Mouse (Mus musculus) B cell, adult 2 months (primary cell): ENCODE results near the gene Chmp6.

ENCODE experiments used
- DNase-seq, 2 experiments: peaks; one replicate each; pipeline ENCODE4 v3.0.0; 2022

Gene Chmp6

DNA sequence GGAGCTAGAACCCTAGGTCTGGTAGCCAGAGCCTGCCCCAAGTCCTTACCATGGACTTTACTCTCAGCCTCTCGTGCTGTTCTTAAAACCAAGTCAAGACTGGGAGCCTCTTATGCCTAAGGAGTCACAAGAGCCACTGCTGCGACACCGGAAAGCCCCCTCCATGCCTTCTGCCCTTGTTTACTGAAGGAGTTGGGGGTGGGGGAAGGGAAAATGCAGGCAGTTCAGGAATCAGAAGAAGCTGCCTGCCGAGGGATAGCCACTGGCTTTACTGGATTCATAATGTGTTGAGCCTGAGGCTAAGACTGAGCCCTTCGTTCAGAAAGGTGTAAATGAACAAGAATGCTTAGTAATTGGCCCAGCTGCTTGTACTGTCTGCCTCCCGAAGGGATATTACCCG is 396 bp upstream of the Chmp6 start:
- no peak for DNase-seq

DNA sequence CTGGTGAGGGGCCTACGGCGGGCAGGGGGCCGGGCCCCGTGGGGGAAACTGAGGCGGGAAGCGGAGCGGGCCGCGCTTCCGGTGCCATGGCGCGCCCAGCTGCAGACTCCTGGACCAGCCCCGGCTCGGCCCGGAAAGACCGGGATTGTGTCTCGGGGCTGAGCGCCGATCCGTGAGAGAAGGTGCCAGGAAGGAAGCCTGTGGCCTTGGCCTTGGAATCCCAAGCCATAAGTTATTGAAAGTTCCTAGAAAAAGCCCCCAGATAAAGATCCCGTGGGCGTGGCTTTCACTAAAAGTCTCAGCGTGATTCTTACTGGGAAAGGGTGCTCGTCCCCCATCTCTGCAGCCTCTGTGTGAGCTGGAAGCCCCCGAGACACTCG is 684 bp downstream of the Chmp6 start:
- DNase-seq: no peak

DNA sequence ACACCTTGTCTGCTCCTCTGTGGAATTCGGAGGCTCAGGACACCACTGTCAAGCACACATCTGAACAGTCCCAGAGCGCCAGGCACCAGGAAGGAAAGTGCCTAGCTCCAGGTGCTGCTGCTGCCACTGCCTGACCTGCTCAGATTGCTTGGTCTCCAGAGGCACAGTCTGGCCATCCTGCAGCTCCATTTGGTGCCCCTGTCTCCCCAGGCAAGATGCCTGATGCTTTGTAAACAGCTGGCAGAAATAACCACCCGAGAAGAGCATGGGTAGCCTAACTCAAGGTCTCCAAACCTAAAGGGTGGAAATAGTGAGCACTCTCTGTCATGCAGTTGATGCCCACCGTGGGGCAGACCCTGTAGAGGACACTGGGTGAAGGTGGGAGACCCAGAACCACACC is 1.1 kb downstream of the Chmp6 start:
- DNase-seq: no peak

DNA sequence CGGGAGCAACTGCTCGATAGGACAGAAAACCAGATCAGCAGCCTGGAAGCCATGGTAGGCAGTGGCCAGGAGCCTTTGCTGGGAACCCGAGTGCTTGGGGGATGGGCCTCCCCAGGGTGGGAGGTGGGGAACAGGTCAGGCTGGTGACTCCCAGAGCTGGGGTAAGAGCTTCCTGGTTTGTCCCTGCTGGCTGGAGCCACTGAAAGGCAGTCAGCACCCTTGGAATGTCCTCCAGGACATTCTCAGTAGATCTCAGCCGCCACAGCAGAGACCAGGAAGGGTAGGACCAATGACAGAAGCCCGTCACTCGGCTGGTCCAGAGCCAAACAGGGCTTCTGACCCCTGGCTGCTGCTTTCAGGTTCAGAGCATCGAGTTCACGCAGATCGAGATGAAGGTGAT is 2.4 kb downstream of the Chmp6 start:
- DNase-seq: no peak

DNA sequence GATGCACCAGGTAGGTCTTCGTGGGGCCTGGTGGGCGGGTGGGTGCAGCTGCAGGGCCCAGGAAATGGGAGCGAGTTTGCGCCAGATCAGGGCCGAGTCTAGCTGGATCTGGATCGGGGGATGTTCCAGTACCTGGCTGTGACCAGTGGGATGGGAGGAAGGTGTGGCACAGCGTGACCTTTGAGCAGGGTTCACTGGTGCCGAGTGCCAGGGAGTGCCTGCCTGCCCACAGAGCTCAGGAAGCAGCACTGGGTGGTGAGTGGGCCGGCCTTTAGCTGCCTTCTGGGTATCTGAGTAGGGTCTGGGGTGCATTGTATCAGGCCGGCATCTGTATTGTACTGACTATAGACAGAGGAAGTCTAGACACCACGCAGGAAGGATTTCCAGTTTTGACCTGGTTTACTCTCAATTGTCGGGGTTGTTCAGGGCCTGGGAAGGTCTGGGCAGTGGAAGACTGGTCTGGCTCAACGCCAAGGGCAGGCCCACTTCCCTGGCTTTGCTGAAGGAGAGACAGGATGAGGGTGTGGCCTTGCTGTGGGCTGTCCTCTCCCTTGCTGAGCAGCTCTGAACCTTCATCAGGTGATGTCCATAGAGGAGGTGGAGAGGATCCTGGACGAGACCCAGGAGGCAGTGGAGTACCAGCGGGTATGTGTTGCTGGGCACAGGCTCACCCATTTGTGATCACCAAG is 3.0 kb downstream of the Chmp6 start:
- DNase-seq: no peak

DNA sequence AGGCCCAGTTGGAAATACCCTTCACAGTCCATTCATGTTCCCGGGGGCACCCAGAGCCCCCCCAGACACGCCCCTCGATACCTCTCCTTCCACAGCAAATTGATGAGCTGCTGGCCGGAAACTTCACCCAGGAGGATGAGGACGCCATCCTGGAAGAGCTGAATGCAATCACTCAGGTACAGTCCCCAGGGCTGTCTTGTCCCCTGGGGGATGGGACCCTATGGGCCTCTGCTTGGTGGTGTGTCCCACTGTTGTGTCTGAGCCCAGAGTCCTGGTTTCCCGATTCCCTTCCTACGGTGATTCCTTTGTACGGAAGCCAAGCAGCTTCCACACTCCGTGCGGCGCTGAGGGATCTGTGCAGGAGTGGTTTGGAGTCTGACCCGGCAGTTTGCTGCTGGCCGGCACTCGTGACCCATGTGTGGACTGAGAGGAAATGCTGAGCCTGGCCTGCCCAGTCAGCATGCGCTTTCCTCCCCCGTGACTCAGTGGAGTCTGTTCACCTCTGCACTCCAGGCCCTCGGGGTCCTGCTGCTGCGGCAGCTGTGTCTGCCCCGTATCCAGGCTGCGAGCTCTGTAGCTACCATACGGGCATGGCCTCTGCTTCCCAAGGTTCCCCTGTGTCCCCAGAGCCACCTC is 3.7 kb downstream of the Chmp6 start:
- no peak for DNase-seq

DNA sequence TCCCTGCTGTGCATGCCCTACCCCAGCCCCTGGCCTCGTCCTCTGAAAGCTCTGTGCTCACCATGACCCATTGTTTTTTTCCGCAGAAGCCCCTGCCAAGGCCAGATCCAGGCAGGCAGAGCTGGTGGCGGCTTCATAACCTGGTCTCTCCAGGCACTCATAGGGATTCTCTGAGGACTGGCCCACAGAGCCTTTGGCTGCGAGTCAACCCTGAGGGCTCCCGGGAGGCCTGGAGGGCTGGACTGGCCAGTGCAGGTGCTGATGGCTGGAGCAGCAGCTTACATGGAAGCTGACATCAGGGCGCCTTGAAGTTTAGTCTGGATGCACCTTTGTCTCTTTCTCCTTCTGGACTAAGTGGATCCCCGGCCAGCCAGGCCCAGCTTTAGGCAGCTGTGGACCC is 5.3 kb downstream of the Chmp6 start:
- no peak for DNase-seq

DNA sequence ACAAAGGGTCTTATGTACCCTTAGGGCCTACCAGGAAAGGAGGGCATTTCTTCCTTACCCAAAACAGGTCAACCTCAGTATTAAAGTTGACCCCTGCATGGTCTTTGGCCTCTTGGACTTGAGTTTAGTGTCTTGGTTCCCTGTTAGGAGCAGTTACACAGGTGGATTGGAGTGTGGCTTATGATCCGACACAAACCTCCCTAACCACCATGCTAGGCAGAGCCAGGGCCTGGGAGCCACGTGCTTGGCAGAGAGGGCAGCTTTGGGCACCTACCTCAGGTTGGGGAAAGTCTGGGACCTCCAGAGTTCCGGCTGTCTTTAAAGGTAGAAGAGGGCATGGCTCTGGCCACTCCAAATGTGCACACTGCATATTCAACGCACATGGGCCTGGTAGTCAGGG is 6.2 kb downstream of the Chmp6 start:
- DNase-seq: no peak

DNA sequence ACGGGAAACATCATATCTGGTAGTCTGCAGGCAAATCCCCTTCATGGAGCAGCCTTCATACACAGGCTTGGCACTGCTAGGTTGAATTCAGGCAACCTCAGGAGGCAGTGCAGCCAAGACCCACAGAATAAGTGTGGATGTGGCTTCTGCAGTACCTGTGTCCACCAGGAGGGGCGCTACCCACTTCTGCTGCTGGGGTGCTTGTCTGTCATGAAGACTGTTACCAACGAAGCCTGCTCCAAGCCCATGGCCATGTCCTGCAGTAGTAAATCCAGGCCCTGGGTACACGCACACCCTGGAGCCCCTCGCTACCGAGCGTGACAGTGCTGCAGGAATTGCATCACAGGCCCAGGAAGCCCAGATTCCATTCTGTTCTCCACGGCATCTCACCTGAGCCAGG is 6.7 kb downstream of the Chmp6 start:
- peak; percentile 88 to 91 for DNase-seq

DNA sequence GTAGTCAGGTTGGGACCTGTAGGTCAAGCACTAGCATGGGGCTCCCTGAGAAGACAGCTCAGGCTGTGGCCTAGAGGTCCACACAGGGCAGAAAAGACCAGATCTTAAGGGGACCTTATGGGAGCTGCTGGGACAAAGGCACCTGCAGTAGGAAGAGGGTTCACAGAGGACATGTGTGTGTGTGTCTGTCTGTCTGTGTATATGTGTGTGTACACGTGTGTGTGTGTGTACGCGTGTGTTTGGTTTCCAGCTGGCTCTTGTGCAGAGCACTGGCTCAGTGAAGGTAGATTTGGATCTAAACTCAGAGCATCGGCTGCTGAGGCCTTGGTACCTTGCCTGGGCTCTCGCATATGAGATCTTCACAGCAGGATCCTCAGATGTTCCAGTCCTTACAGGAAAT is 7.4 kb downstream of the Chmp6 start:
- DNase-seq: no peak

DNA sequence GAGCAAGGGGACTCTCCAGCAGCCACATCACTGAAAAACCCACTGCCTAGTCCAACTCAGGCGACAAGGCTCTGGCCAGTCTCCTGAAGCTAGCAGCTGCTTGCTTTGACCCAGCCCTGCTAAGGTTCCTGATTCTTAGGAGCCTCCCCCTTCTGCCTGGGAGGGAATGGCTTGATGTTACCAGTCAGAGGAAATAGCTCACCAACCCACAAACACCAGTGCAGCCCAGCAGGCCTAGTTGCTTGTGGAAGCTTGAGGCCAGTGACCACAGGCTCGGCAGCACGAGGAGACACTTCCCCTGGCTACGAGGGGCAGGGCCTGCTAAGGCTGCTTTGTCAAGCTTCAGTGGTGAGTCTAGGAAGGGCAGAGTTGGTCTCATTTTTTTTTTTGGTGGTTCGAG is 11.9 kb downstream of the Chmp6 start:
- no peak for DNase-seq

DNA sequence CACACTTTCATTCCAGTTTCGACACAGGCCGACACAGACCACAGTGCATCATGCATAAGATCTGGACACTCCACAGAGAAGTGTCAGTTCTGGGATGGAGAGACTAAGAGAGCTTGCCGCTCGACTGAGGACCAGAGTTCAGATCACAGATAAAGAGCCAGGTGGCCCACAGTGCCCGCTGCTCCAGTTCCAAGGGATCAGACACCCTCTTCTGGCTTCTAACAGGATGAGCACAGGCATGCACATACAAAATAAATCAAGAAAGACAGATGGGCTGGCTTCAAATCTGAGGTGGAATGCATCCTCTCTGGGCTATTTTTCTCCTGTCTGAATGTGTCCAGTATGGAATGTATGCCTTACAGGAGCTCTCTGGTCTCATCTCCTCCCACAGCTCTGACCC is 13.5 kb downstream of the Chmp6 start:
- no peak for DNase-seq

DNA sequence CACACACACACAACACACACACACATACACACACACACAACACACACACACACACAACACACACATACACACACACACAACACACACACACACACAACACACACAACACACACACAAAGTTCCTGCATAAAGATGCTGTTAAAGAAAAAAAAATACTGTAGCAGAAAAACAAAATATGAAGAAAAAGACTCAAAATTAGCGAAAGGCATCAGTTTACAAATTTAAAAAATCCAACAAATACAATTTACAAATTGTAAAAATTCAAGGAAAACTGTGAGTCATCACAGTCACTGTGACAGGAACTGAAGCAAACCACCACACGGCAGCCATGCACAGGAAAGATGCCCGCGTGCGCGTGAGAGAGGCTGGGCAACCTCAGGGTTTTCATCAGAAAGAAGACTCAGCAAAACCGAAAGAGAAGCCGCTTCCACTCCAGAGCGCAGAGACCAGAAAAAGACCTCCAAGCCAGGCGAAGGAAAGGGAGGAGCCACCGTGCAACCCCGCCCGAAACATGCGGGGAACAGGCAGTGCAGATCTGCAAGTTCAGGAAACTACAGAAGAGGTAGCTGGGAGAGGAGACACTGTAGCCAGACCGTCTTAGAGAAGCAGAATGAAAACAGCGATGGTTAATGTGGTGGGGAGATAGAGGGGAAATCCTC is 14.9 kb downstream of the Chmp6 start:
- peak; percentile 71 to 72 for DNase-seq

DNA sequence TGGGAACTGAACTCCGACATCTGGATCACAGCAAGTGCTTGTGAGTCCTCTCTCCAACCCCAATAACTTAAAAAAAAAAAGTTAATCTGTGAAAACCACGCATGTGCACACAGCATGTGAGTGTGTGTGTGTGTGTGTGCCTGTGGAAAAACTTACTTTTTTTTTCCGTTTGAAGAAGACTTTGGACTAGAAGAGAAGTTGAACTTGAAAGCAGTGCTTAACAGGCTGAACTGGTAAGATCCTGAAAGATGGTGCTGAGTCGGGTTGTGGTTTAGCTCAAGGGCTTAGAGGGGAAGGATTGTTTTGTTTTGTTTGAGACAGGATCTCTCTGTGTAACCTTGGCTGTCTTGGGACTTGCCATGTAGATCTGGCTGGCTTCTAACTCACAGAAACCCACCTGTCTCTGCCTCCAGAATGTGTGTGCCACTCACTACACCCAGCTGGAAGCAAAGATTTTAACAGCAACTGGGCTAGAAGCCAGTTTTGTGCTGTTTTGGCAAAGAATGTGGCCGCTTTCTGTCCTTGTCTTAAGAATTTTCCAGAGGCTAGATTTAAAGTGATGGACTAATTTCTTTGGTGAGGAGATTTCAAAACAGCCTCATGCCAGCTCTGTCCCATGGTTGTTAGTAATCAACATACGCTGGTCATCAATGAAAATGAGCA is 16.5 kb downstream of the Chmp6 start:
- DNase-seq: no peak

DNA sequence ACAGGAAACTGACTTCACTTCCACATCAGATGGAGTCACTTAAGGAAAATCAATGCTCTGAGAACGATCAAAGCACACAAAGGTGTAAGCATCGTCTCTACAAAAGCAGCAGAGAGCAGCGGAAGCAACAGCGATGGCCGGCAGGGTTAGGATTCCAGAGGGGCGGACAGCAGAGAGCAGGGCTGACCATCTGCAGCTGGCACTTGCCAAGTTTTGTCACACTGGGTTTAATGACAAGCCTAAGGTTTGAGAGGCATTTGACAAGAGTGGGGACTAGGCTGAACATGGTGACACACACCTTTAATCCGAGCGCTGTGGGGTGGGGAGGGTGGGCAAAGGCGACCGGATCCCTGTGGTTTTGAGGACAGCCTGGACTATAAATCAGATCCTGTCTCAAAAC is 18.6 kb downstream of the Chmp6 start:
- DNase-seq: no peak

DNA sequence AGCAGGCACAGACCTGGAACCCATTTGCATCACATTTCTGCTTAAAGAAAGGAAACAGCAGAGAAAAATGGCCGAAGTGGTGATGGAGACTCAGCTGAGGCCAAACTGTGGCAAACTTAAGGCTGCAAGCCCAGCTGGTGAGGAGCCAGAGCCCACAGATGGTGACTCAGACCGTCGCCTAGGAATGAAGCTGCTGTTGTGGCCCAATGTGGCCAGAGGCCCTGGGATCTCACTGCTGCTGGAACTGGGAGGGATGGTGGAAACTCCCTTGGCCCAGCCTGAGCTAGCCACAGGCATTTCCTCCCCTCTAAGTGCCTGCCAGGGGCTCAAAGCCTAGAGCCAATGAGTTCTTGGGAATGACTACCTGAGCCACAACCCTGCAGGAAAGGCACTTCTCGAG is 19.9 kb downstream of the Chmp6 start:
- no peak for DNase-seq

DNA sequence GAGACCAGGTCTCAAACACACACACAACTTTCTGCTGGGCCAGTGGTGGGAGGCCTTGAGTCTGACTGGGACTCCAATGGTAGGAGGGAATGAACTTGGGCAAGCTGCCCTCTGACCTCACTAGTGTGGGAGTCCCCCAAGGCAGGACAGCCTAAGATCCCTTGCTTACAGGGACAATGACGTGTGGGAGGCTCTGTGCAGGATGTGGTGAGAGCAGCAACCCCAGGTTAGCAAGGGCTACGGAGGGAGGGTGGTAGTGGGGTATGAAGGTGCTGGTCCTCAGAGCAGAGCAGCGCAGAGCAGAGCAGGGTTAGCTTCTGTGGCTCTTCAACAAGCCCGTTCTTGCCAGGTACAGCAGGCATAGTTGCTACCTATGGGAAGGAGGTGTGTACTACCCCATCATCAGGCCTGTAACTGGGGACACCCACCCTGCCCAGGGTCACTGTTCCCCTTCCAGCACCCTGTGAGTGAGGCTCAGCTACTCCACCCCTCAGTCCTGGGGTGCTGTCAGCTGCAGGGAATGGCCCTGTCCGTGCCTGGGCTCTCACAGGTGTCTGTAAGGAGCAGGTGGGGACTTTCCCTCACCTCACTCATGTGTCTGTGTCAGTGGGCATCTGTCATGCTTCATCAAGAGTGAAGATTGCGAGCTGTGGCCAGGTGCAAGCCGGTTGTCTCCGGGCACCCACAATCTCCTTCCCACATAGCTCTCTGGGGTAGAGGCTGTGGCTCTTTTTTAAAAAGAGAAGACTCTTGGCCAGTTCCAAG is 20.8 kb downstream of the Chmp6 start:
- peak in 1 of 2 experiments; percentile 30 for DNase-seq

DNA sequence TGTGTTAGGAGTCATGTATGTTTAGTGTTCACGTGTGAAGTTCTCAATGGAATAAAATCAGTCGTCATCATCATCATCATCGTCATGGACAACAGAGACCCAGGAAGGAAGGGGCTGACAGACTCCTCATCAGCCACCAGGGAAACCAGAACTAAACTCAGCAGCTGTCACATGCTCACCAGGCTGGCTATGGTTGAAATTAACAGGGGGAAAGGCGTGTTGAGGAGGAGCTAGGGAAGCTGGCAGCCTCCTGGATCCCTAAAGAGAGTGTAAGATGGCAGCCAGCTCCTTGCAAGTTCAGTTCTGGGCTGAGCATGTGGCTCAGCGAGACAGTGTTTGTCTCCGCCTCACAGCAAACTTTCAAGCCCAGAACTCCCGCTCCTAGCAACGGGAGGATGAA is 21.5 kb downstream of the Chmp6 start:
- DNase-seq: no peak

DNA sequence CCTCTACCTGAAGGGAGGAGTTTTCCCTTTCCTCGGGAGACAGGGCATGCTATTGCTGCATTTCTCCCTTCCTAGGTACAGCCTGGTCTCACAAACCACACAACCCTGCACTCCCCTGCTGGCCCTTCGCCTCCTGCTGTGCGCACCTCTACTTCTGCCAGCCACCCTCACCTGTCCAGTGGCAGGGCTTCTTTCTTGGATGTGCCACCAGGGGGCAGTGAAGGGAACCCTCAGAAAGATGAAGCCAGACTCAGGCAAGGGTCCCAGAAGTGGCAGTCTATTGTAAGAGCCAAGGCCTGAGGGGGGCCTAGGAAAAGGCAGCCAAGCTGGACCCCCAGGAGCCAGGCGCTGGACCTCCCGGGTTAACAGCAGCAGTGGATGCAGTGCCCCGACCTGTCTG is 22.2 kb downstream of the Chmp6 start:
- peak; percentile 83 to 85 for DNase-seq

DNA sequence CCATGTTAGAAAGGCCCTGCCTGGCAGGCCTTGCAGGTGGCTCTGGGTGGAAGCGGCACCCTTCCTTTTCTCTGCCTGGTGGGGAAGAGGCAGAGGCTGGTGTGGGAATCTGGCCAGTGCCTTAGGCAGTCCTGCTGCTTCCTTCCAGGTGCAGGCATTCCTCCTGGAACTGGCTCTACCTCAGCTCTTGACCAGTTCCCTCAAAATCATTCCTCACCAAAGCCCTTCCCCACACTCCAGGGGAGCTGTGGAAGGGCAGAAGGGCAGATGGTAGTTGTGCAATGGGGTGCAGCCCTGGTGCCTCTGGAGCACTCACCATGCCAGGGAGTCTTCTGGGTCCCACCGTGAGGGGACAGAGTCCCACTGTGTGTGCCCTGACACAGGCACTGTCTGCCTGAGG is 23.2 kb downstream of the Chmp6 start:
- no peak for DNase-seq

DNA sequence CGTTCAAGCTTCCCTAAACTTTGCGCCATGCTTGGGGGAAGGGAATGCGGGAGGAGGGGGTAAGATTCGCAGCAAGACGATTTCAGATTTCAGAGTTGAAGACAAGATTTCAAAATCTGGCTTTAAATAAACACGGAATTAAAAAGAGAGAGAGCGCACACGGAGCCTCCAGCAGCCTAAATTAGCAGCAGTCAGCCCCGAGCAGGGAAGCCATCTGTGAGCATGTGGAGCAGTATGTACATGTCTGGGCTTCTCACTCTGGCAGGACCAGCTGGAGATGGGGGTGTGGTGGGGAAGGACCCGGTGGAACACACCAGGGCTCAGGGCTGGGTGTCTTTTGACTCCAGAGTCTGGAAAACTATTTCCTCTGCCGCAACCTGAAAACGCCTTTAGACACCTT is 24.0 kb downstream of the Chmp6 start:
- no peak for DNase-seq

DNA sequence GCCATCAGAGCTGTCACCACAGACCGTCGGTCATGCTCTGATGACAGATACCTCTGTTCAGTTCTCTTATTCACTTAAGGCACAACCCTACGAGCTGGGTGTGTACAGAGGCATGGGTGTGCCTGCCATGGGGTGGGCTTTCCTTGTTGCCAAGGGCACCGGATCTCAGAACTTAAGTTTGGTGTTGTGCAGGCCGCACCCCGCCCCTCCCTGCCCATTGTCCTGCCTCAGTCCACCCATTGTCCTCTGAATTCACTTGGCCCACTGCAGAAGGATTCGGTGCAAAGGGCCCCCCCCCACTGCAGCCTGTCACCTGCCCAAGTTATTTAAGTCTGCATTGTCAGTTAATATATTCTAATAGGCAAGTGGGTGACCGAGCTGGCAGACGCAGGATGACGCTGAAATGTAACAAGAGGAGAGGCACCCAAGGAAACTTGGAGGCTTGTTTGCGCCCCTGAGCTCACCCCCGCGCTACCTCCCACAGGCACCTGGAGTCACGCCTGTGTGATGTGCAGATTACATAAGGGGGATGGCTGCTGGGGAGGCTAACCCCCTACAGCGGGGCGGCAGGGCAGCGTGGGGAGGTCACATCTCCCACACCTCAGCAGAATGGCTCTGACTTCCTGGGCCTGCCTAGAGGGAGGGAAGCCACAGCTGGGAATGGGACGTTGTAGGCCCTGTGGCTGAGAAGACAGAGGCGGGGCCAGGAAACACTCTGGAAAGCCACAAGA is 24.7 kb downstream of the Chmp6 start:
- DNase-seq: no peak
